Mouse (Mus musculus) lung, postnatal 10 days (tissue): ENCODE results near the gene Pdzd2.

ENCODE experiments used
- DNase-seq: peaks from one replicate; pipeline ENCODE4 v3.0.0; 2021

Gene Pdzd2

DNA sequence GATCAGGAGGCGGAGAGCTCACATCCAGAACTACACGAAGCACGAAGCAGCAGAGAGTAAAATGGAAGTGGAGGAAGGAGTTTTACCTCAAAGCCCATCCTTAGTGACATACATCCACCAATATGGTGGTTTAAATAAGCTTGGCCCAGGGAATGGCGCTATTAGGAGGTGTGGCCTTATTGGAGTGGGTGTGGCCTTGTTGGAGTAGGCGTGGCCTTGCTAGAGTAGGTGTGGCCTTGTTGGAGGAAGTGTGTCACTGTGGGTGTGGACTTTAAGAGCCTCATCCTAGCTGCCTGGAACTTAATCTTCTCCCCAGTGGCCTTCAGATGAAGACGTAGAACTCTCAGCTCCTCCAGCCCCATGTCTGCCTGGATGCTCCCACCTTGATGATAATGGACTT lies 73.8 kb downstream of the Pdzd2 start:
- DNase-seq = no peak

DNA sequence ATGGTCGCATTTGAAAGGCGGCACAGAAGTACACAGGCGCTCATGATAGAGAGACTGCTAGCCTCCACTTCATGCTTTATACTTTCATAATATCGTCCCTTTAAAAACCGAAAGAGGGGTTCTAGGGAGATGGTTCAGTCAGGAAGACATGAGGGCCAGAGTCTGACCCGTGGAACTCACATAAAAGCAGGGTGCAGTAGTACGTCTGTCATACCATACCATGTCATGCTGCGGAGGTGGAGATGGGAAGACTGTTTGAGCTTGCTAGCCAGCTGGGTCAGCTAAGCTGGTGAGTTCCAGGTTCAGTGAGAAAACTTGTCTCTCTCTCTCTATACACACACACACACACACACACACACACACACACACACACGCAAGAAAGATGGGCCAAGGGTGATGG lies 76.4 kb downstream of the Pdzd2 start:
- DNase-seq = no peak

DNA sequence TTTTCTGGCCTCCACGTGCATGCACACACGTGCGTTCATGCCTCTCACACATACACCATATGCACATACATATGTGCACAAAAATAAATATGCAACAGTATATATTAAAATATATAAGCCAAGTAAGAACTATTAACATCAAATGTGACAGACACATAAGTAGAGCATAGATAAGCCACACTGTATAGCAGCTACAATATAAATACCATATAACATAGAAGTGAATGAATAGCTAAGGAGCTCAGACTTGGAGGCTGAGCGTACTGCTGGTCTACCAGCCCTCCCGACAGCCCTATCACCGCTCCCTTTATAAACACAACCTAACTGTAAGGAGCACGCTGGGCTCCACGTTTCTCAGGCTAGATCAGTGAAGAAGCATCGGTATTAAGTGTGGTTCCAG lies 79.4 kb downstream of the Pdzd2 start:
- no peak for DNase-seq

DNA sequence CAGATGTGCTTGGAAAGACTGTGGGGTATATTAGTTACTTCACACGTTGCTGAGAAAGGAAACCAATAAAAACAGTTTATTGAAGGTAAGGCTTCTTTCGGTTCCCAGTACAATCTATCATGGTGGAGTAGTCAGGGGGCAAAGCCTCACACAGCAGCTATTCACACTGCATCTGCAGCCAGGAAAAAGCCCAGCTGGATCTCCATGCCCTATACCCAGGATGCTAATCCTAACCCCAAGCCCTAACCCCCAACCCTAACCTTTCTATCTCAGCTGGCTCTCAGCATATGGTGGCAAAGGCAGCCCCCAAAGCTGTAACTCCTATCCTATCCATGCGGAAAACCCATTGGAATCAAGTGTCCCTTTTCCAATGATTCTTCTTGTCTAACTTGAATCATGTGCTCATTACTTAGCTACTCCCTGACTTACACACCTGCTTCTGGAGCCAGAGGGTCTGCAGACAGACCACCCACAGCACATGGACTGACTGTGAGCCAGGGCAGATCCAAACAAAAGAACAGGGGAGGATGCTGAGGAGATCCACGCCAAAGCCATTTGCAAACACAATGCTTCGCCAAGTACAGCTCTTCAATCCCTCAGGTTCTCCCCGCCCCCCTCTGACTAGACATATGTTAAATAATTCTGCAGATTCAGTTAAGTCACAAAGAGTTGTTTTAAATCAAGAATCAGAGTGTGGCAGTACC lies 83.6 kb downstream of the Pdzd2 start:
- no peak for DNase-seq

DNA sequence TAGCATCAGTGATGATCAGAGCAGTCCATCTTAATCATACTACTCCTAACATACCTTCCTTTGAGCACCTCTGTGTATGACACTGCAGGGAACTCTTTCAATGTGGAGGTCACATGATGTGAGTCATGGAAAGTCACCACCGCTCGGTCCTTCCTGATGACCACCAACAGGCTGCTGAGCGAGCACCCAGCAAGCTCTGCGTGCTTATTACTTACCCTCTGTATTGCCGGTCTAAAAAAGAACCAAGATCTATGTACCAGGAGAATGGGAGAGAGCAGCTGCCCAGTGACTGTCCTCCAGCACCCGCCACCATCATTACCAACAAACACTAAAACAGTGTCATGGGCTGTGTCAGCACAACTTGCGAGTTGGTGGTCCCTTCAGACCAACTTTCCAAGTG lies 84.4 kb downstream of the Pdzd2 start:
- no peak for DNase-seq

DNA sequence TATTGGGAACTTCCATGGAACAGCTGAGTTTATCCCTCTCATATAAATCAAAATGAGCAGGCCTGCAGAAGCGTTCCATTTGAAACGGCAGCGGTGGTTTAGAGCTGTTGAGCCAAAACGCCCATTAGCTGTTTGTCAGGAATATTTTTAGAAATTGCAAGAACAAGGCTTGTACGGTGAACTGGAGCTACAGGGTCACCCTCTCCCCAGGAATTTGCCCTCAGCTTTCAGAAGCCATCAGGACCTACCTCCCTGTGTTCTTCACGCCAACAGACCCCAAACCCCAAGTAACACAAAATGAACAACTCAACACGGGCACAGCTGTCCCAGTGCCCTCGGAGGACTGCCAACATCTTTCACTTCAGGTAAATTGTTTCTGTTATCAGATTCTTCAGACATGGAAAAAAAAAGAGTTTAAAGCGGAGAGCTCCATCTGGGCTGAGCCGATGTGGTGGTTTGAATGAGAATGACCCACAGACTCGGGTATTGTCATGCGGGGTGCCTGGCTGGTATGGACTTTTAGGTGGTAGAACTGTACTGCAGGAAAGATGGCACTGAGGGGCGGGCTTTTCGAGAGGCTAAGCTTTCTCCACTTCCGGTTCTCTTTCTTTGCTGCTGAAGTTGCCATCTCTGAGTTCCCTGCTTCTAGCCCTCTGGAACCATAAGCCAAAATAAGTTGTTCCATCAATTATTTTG lies 87.2 kb downstream of the Pdzd2 start:
- no peak for DNase-seq

DNA sequence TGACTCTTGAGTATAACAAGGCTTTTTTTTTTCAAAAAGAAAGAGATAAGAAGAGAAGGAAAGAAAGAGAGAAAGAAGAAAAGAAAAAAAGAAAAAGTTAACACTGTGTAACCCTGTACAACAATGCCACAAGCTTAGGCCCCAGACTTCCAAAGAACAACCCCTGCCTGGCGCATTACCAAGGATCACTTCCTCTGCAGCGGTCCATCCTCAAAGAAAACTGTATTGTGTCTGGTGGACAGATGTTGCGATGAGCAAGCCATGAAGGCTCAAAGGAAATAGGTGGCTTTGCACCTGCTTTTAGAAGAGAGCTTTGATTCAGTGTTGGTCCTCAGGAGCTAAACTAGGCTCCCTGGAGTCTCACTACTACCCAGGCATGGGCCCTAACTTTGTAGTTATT lies 89.5 kb downstream of the Pdzd2 start:
- peak; percentile 16 for DNase-seq

DNA sequence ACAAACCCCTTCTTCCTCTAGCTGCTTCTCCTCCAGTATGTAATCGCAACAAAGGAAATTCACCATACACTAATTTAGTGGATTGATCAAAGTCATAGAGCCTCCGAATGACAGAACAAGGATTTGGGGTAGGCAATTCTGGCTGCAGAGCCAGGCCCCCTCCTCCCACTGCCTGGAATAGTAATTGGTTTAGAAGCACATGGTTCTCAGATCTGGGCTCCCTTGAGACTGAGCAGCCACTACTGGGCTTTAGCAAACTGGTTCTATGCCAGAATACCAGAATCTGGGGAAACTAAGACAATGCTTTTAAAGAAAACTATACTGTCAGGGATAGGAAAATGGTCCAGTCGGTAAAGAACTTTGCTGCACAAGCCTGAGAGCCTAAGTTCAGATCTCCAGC lies 90.0 kb downstream of the Pdzd2 start:
- DNase-seq = no peak

DNA sequence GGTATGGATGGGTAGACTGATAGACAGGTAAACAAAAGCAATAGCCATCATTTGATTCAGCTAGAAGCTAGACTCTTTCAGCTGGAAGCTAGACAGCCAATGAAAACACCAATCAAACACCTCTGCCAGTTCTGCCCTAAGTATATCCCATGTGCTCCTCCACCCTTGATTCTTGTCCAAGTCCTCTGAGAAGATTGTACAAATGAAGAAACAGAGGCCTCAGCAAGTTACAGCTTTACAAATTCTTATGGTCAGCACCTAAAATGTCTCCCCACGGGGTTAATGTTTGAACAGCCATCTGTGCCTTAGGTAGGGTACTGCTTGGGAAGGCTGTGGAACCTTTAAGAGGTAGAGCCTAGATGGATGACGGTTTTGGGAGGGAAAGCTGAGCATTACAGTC lies 90.6 kb downstream of the Pdzd2 start:
- DNase-seq = no peak

DNA sequence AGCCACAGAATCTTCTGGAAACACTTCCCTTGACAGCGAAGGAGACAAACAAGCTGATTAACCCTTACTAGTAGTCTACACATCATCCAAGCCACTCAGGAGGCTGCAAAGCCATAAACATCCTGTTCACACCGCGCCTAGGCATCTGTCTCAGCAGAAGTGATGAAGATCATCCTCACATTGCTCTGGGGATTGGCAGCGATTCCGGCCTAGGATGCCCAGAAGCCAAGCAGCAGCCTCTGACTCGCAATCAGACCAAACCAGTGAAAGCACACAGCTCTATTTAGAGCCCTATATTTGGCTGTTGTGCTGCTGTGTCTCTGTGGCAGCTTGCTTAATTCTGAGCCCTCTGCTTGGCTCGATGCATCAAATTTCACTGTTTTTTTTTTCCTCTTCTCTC lies 99.0 kb downstream of the Pdzd2 start:
- peak; percentile 82 for DNase-seq

DNA sequence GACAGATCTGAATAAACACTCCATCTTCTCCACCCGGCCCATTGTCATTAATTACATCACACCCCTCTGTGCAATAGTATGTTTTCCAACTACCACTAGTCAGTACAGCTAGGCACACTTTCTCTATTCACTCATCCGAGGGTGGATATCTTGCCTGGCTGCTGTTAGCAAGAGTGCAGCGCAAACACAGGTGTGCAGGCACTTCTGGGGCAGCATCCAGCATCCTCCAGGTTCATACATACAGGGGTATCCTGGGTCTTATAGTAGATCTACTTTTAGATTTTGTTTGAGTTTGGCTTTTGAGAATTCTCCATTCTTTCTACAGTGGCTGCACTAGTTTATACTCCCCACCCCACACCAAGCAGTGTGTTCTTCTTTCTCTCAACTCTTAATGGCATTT lies 99.9 kb downstream of the Pdzd2 start:
- DNase-seq = no peak

DNA sequence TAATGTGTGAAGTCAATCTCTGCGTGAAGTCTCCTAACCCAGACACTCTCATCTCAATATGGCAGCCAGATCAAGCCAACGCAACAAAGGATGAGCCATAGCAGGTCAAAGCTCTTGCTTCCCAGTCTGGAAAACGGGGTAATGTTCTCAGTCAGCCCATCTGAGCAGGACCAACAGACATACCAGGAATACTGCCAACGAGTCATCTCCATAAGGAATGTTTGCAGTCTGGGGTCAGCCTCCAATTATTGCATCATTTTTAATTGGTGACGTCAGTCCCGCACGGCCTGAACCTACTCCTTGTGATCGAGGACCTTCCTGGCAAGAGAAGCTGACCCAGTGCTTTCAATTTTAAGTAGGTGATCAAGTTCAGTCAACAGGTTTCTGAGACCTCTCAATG lies 100.5 kb downstream of the Pdzd2 start:
- DNase-seq = no peak

DNA sequence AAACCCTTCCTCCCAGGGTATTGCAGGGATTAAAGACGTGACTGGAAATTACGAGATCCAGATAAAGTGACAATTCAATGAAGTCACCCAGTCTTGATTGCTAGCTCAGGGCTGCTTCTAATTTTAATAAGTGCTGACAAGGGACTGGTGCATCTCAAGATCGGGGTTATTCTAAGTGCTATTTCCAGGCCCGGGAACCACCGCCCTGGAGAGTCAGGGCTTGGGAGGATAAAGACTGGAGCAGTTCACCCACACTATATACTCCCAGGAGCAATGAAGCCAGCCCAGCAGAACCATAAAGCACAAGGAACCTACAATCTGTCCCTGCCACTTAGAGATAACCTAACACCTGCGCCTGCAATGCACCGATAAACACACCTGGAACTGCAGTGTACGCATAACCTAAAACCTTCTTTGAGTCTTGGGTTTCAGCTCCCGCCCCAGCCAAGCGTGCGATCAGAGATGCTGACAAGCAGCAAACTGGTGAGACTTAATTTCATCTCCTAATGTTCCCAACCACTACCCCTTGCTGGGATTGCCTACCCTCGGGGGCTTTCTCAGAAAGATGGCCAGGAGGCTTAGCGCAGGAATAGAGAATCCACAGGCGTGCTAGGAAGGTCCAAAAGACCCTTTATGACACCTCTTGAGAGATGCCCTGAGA lies 101.2 kb downstream of the Pdzd2 start:
- no peak for DNase-seq

DNA sequence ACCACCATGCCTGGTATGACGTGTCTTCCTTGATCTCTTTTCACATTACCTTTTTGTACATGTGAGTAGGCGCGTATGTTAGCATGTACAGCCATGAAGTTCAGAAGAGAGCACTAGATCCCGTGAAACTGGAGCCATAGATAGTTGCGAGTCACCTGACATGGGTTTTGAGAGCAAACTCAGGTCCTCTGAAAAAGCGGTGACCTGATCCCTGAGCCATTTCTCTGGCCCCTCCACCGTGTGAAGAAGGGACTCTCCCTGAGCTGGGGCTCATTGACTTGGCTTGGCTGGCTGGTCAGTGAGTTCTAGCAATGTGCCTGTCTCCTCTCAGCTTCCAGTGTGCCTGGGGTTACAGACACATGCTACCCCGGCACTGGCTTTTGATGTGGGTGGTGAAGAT lies 102.2 kb downstream of the Pdzd2 start:
- no peak for DNase-seq

DNA sequence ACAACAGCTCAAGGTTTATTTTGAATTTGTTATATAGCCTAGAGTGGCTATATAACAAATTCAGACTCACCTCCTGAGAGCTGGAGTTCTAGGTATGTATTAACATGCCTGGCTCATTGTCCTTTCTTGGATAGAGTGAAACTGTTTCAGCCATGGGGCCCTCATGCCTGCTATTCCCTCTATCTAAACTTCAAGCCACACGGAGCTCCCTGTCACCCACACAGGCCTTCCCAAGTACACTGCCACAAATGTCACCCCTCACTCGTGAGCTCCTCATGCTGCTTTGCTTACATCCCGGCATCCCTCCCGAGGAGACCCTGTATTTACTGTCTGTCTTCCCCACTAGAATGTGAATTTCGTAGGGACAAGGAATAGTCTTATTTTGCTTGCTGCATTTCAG lies 103.3 kb downstream of the Pdzd2 start:
- DNase-seq = no peak

DNA sequence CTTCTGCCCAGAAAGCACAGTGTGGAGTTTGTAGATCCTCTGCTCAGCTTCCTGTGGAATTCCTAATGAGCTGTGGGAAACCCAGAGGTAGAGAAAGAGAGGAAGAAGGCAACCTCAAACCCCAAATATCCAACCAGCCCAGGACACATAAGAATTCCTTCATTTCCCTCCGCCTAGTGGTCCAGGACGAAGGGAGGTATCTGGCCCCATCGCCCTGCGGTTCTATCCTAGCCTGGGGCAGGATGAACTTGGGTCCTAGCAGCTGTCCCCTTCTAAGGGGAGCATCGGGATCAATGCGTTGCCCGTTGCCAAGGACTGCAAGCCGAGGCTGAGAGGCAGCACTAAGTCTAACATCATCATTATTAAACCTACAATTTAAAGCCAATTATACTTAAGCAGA lies 104.8 kb downstream of the Pdzd2 start:
- no peak for DNase-seq

DNA sequence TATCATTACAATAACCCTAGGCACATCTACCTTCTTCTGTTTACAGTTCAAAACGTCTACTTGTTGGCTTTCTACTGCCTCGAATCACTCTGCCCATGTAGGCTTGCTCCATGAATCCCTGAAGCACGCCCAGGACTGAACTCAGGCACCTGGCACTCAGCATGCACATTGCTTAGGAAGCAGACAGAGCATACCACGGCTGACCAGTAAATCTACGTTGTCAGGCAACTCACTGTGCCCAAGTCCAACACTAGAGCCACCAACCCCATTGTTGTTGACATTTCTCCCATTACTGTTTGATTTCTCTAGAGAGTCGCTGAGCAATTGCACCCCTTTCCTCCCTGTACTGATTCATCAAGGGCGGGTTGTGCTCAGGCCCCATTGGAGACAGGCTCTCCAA lies 110.6 kb downstream of the Pdzd2 start:
- no peak for DNase-seq

DNA sequence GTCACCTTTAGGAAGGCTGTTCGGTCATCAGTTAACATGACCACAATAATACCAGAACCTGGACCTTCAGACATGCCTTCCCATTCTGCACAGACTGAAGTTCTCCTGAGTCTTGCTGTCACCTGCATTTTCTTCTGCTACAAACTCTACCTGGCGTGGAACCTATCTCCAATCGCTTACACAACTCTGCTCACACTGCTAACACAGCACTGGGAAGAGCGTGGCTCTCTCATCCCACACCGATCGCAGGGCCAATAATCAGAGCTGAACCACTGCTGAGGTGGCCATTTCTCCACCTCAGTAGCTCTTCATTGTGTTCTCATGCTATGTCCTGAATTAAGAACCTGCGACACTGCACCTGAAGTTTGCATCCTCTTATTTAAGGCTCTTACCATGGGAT lies 111.3 kb downstream of the Pdzd2 start:
- DNase-seq = no peak

DNA sequence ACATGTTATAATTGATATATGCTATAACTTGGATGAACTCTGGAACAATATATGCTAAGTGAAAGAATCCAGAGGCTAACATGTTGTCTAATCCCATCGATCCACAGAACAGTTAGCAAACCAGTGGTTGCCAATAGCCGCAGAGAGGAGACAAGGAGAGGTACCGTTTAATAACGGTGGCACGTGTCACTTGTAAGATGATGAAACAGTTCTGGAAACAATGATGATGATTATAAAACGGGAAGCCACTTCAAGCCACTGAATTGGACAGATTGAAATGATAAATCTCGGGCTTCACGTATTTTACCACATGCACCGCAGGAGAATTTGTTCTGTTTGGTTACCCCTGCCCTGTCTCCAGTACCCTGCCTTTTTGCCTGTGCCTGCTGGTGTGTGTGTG lies 112.8 kb downstream of the Pdzd2 start:
- DNase-seq = no peak

DNA sequence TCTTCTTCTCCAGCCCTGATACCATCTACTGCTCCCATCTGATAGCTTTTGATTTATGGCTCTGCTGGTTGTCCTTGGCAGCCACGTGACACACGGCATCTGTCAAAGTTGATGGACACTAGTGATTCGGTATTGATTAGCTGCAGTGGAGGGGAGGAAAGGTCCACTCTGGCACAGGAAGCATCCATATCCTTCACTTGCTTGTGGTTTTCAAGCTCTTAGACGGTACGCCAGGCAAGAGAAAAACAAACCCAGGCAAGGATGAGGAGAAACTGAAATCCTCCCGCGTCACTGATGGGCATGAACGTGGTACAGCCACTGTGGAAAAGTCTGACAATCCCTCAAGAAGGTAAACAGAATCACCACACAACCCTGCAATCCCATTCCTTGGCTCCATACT lies 113.6 kb downstream of the Pdzd2 start:
- DNase-seq = no peak

DNA sequence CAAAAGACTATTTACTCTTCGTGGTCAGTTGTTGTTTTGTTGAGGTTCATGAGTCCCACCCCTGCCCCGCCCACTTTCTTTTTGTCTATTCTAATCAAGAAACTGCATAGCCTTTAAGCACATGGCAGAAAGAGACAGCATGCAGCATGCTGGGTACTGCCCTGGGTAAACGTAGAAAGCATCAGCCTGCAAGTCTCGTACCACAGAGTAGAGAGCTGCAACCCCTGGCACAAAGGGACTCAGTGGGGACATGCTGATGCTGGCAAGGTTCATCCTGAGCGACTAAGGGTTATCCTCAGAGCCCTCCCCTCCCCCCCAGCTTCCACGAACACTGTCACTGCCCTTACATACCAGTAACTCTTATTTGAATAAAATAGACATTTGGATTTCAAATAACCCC lies 114.2 kb downstream of the Pdzd2 start:
- no peak for DNase-seq

DNA sequence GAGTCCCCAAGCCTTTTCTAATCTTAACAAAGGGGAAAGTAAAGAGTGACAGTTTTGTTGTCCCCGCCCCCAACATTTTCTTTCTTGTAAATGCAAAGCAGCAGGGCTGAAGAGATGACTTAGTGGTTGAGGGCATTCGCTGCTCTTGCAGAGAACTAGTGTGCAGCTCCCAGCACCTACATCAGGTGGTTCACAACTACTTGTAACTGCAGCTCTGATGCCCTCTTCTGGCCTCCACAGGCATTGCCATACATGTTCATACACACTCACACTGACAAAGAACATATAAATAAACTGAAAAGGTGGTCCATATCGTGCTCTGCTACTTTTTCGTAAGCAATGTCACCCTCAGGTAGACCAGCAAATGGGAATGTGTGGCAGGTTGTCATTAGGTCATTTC lies 116.2 kb downstream of the Pdzd2 start:
- DNase-seq = no peak

DNA sequence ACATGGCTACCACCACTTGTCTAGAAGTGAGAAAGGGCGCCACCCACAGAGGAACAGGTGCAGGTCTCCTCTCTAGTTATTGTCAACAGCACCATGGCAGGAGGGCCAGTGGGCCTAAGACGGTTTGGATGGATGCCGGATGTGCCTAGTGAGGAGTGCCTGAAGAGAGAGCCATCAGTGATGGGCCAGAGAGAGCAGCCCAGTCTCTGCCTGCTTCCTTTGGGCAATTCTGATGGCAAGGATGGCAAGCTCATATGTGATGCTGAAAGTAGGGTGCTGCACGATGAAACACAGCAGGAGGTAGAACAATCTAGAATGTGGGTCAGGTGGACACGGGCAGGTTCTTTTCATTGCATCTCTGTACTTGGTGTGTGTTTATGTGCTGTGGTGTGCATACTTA lies 117.0 kb downstream of the Pdzd2 start:
- no peak for DNase-seq

DNA sequence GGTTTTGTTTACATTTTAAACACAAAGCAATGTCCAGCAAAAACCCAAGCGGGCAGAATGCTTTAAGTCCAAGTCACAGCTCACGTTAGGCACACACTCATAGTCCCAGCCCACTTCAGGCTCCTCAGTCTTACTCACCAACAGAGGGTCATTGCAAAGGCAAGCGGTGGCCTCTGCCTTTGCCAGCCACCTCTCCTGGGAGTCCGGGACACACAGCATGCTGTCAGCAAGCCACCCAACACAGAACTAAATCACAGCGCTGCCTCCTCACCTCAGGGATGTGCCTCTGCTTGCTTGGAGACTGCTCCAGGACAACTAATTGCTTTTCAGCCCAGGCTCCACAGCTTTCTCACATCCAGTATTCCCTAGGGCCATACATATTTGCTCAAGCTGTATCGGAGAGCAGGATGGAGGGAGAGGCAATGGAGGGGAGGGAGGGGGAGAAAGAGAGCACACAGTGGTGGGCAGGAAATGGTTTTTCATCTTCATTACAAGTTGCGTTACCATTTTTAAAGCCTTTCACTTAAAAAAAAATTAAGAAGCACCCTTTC lies 117.6 kb downstream of the Pdzd2 start:
- DNase-seq = no peak
